Comparison of ENCODE assay signal across 8 mouse cellular contexts in genomic region chr15:8568645-8569528, GRCm38 (mm10). TPM values are rescaled to one million over a fixed set of nuclear protein-coding genes. Genes with fewer than 3 reads are reported as not detected.
DNase-seq lines count a peak whose midpoint lies in the region; ATAC-seq lines count a peak whose summit lies in the region.

No protein-coding gene starts in this region.

- peak overlapping the region; percentile 96 for H3K27ac ChIP-seq in intestine, embryonic 16.5 days (ENCODE audit: low read length)

- ATAC-seq in intestine, embryonic 16.5 days, result peak; percentile 94

- peak overlapping the region; percentile 94 for H3K4me2 ChIP-seq in intestine, embryonic 16.5 days (ENCODE audit: low read depth, low read length)

- no peaks in the 10 kb centered on the region for H3K9me3 ChIP-seq in intestine, embryonic 16.5 days (ENCODE audit: control insufficient read depth, low read length)

- WGBS in intestine, embryonic 16.5 days, result under 1% methylated on average over 61 of the region's 61 CpGs

- no peaks in the 10 kb centered on the region for H3K36me3 ChIP-seq in intestine, embryonic 16.5 days (ENCODE audit: control insufficient read depth, insufficient read depth, low read length)

- peak; percentile 79 to 81 for DNase-seq in adrenal gland, adult 18-20 months (ENCODE audit: low spot score in 2 of 2)
- peak; percentile 79 for DNase-seq in embryo, embryonic 10.5 days (ENCODE audit: low spot score)
- DNase-seq in gastrocnemius, postnatal 4 days (ENCODE audit: low spot score in 2 of 2), result peak; percentile 62 to 78
- peak; percentile 86 to 94 for DNase-seq in left cerebral cortex, postnatal 25 days (ENCODE audit: low spot score in 2 of 2)
- peak; percentile 81 for DNase-seq in mesoderm, embryonic 11.5 days (ENCODE audit: low read depth, low spot score)
- peak; percentile 86 for DNase-seq in right cerebral cortex, postnatal 25 days
- DNase-seq in urinary bladder, postnatal 36 days (ENCODE audit: low spot score in 2 of 2), result peak; percentile 82 to 87

- peak overlapping the region; percentile 64 for H3K4me3 ChIP-seq in intestine, embryonic 16.5 days (ENCODE audit: low read length)

- intact Hi-C loops in left cerebral cortex, postnatal 25 days (cut with DNase I), result loop anchor here (2.0 kb wide), 2 partner anchors 56 to 124 kb away; partner anchors contain the start of gene Nipbl

- H3K4me1 ChIP-seq in intestine, embryonic 16.5 days (ENCODE audit: control insufficient read depth, insufficient read depth, low read length), result peaks cover 2% of the 10 kb centered on the region; the same call in 1 of the 2 replicates

- no peaks in the 10 kb centered on the region for H3K27me3 ChIP-seq in intestine, embryonic 16.5 days (replicated peaks; ENCODE audit: control insufficient read depth, insufficient read depth, low read length)

- peak overlapping the region; percentile 70 for H3K9ac ChIP-seq in intestine, embryonic 16.5 days (ENCODE audit: low read depth, low read length)

RNA-seq across cellular contexts. Expression of gene Gm2310, which starts 49.1 kb away (rescaled TPM):
- not detected for total RNA-seq in adrenal gland, adult 18-20 months (2021)
- total RNA-seq in gastrocnemius, postnatal 4 days (2021), result not detected
- polyA plus RNA-seq in intestine, embryonic 16.5 days (2015; fragmentation: Nextera tagmentation; extraction: Ambion mirVana), result not detected in 2 replicates
- total RNA-seq in left cerebral cortex, postnatal 25 days (2021), result not detected

Comparison
In these comparisons a context has a peak if more than half of its experiments do, and no peak if none do; other contexts are left out.
1. Peak in every context shown above with its lines: DNase-seq, ATAC-seq, H3K4me3 ChIP-seq and H3K27ac ChIP-seq.